Mouse (Mus musculus): ENCODE measurements around the gene Phc2.

DNA sequence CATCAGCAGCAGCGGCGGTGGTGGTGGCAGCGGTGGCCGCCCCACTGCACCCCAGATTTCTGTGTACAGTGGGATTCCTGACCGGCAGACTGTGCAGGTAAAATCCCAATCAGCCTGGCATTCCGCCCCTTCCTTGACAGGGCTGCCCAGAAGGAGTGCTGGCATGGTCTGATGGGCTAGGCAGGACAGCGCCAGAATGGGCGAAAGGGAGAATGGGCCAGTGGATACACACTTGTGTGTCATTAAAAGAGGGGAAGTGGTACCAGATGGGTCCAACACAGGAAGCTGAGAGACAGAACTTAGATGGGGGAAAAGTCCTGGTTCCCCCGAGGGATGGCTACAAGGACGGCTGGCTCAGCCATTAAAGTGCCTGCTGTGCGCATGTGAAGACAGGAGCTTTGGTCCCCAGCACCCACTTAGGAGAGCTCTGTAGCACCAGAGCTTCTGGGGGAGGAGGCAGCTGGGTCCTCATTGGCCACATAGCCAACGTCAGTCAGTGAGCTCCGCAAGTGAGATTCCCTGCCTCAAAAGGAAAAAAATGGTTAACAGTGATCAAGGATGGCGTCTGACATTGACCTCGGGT, 50.7 kb downstream of the Phc2 start:
- TF ChIP-seq POLR2A (IDR thresholded peaks at IDR 0.05; ENCODE audit: borderline replicate concordance, extremely low read depth, insufficient read depth, insufficient read length, poor library complexity, severe bottlenecking) = no peak
- no peak for TF ChIP-seq CTCF (IDR thresholded peaks at IDR 0.05; ENCODE audit: borderline replicate concordance, extremely low read depth, insufficient read depth, insufficient read length)
